Mouse (Mus musculus) testis, adult 2 months (tissue): ENCODE results near the gene Foxq1.

Experiments
- CTCF ChIP-seq: fragments of 200-500 bp; IDR thresholded peaks from 2 replicates; pipeline ENCODE4 v1.5.1; 2012; ENCODE audit warnings: low read depth, mild to moderate bottlenecking, inconsistent platforms, low read length, moderate library complexity; ENCODE audit not compliant: control insufficient read depth, insufficient read depth, insufficient replicate concordance
- POLR2A ChIP-seq: fragments of 200-500 bp; IDR thresholded peaks from 2 replicates; pipeline ENCODE4 v1.6.1; 2012; ENCODE audit warnings: low read depth, mild to moderate bottlenecking, inconsistent platforms, low read length, moderate library complexity; ENCODE audit not compliant: control insufficient read depth

DNA sequence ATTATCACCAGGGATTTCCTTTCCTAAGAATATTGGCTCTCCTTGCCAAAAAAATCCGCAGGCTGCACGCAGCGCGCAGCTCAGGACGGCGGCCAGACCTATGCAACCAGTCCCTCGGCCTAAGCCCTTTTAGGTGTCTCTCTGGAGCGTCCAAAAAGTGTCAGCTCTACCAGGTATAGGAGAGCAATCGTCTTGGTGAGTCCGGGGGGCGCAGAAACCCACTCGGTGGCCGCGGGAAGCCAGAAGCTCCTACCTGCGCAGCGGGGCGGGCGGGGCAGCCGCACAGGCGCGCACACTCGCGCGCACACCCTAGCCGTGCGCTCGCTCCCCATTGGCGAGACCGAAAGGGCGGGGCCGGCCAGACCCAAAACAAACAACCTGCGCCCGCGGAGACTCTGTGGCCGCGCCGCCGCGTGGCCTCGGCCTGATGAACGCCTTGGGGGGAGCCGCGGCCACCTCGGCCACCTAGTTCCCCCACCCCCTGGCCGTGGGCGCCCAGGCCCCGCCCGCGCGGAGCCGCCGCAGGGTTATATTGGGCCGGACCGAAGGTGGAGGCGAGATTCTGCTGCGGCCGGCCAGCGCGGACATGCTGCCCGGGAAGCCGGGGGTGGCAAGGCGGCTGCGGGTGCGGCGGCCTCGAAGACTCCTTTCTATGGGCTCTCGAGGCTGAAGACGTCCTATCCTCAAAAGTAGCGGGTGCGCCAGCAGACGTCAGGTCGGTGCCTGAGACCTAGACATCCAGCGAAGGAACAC lies 2.0 kb downstream of the Foxq1 start:
- no peak for TF ChIP-seq CTCF
- TF ChIP-seq POLR2A = no peak
